Mouse (Mus musculus) spleen, adult 2 months (tissue): ENCODE measurements around the gene Vstm5. TPM values are rescaled to one million over a fixed set of nuclear protein-coding genes. Genes with fewer than 3 reads are reported as not detected.

Experiments
- DNase-seq, 2 experiments: peaks; one replicate each; pipeline versions ENCODE4 v3.0.0 to v3.0.0-alpha.2; 2012 to 2021; ENCODE audit warnings: low spot score in 2 of 2, low read depth in 1 of 2
- H3K27ac ChIP-seq: fragments of 200-500 bp; 2 replicates; pipeline ENCODE4 v1.5.1; 2012; ENCODE audit warnings: low read length, inconsistent platforms; ENCODE audit not compliant: insufficient read depth
- H3K27me3 ChIP-seq: fragments of 200-500 bp; 2 replicates; pipeline ENCODE4 v1.6.1; 2012; ENCODE audit warnings: mild to moderate bottlenecking, moderate library complexity, low read length, inconsistent platforms; ENCODE audit not compliant: control insufficient read depth, insufficient read depth
- H3K36me3 ChIP-seq: fragments of 200-500 bp; 2 replicates; pipeline ENCODE4 v1.6.1; 2012; ENCODE audit warnings: mild to moderate bottlenecking, low read length, inconsistent platforms; ENCODE audit not compliant: control insufficient read depth, insufficient read depth
- H3K4me1 ChIP-seq: fragments of 200-500 bp; 2 replicates; pipeline ENCODE4 v1.6.1; 2011; ENCODE audit warnings: inconsistent platforms; ENCODE audit not compliant: control insufficient read depth, insufficient read depth, insufficient read length
- H3K4me3 ChIP-seq: fragments of 200-500 bp; 2 replicates; pipeline ENCODE4 v1.5.1; 2011; ENCODE audit warnings: mild to moderate bottlenecking, inconsistent platforms; ENCODE audit not compliant: insufficient read depth, insufficient read length; ENCODE audit errors: extremely low read depth
- CTCF ChIP-seq: fragments of 200-500 bp; IDR thresholded peaks from 2 replicates; pipeline ENCODE4 v1.5.1; 2011; ENCODE audit warnings: mild to moderate bottlenecking, inconsistent platforms; ENCODE audit not compliant: insufficient read depth, insufficient read length, insufficient replicate concordance; ENCODE audit errors: extremely low read depth
- POLR2A ChIP-seq: fragments of 200-500 bp; IDR thresholded peaks from 2 replicates; pipeline ENCODE4 v1.6.1; 2011; ENCODE audit warnings: low read depth, low read length, inconsistent platforms
- WGBS: fragments of 180-500 bp; shearing (Covaris S2); methylation state at CpG from one replicate; pipeline ENCODE4 v1.1.7; 2018; 5-methylcytosine and 5-hydroxymethylcytosine counted together
- polyA plus RNA-seq: library from polyadenylated mRNA; depleted of rRNA; stranded (reverse); fragments of >200 nt; gene quantifications from 2 replicates; pipeline ENCODE4 v1.2.3, GENCODE M21; 2012

Vstm5 gene
- polyA plus RNA-seq, 1 experiment, result 0.54 TPM

GRCm38 (mm10) chr9:15240863-15241595 lies 2.2 kb downstream of the Vstm5 start:
- H3K4me3 ChIP-seq, result no peak overlapping the region

GRCm38 (mm10) chr9:15241596-15241939 lies 2.7 kb downstream of the Vstm5 start:
- no peak for DNase-seq
- H3K27me3 ChIP-seq, result peaks cover 2% of the 10 kb centered on the region; the same call in 1 of the 2 replicates
- no peak overlapping the region for H3K4me3 ChIP-seq
- H3K36me3 ChIP-seq, result no peaks in the 10 kb centered on the region
- WGBS, result 50% methylated on average over 9 of the region's 9 CpGs
- TF ChIP-seq POLR2A, result no peak
- no peak for TF ChIP-seq CTCF
- H3K27ac ChIP-seq, result no peak overlapping the region
- no peaks in the 10 kb centered on the region for H3K4me1 ChIP-seq

More at GRCm38 (mm10) chr9:15240863-15241595, 2.2 kb downstream of the Vstm5 start:
- TF ChIP-seq CTCF (no peak), POLR2A (no peak)
- DNase-seq, result no peak
- Histone ChIP-seq H3K27me3 (peaks cover 2% of the 10 kb centered on the region; the same call in 1 of the 2 replicates), H3K27ac (no peak overlapping the region), H3K36me3 (no peaks in the 10 kb centered on the region), H3K4me1 (no peaks in the 10 kb centered on the region)
- WGBS, result 47% methylated on average over 6 of the region's 6 CpGs

- Histone ChIP-seq H3K36me3 (no peaks in the 10 kb centered on the region), H3K4me3 (no peak overlapping the region), H3K4me1 (no peaks in the 10 kb centered on the region), H3K27me3 (peaks cover 2% of the 10 kb centered on the region; the same call in 1 of the 2 replicates), H3K27ac (no peak overlapping the region)
- no peak for TF ChIP-seq POLR2A
- no peak for TF ChIP-seq CTCF
- 76% methylated on average over 1 of the region's 1 CpGs for WGBS
- no peak for DNase-seq
These were observed 3.3 kb downstream of the Vstm5 start for GRCm38 (mm10) chr9:15242130-15242529.

- no peak for DNase-seq
- Histone ChIP-seq H3K36me3 (no peaks in the 10 kb centered on the region), H3K27me3 (no peaks in the 10 kb centered on the region), H3K4me3 (no peak overlapping the region), H3K27ac (no peak overlapping the region), H3K4me1 (no peaks in the 10 kb centered on the region)
- WGBS, result 82% methylated on average over 14 of the region's 14 CpGs
- TF ChIP-seq CTCF, result no peak
- no peak for TF ChIP-seq POLR2A
These were observed 6.7 kb downstream of the Vstm5 start for GRCm38 (mm10) chr9:15245319-15246075.

- H3K4me3 ChIP-seq, result no peak overlapping the region
- WGBS, result 53% methylated on average over 7 of the region's 7 CpGs
- H3K27me3 ChIP-seq, result no peaks in the 10 kb centered on the region
- TF ChIP-seq CTCF (no peak), POLR2A (no peak)
- no peaks in the 10 kb centered on the region for H3K36me3 ChIP-seq
- no peak overlapping the region for H3K27ac ChIP-seq
- DNase-seq, result no peak
- H3K4me1 ChIP-seq, result no peaks in the 10 kb centered on the region
These were observed 11.5 kb downstream of the Vstm5 start for GRCm38 (mm10) chr9:15250376-15250775.

GRCm38 (mm10) chr9:15252196-15252595 lies 13.4 kb downstream of the Vstm5 start:
- H3K36me3 ChIP-seq, result no peaks in the 10 kb centered on the region
- no peaks in the 10 kb centered on the region for H3K27me3 ChIP-seq
- no peak for DNase-seq
- no peak overlapping the region for H3K4me3 ChIP-seq
- no peaks in the 10 kb centered on the region for H3K4me1 ChIP-seq
- no peak overlapping the region for H3K27ac ChIP-seq
- WGBS, result 91% methylated on average over 7 of the region's 7 CpGs
- no peak for TF ChIP-seq CTCF
- no peak for TF ChIP-seq POLR2A
